Mouse (Mus musculus) cerebellum, adult 11 months (tissue): ENCODE data around the gene H2-Eb1.
"Not testable (repeated sequence)": the region's sequence is repeated elsewhere in the genome, so short reads cannot be mapped to it uniquely, and the experiment has no call there.

Source experiments
- DNase-seq: peaks from one replicate; pipeline ENCODE4 v3.0.0; 2022

The H2-Eb1 gene

GRCm38 (mm10) chr17:34291609-34292008, 14.1 kb upstream of the H2-Eb1 start:
- DNase-seq, result peak; percentile 23

- no peak for DNase-seq
These were observed 13.1 kb upstream of the H2-Eb1 start for GRCm38 (mm10) chr17:34292570-34292969.

DNA sequence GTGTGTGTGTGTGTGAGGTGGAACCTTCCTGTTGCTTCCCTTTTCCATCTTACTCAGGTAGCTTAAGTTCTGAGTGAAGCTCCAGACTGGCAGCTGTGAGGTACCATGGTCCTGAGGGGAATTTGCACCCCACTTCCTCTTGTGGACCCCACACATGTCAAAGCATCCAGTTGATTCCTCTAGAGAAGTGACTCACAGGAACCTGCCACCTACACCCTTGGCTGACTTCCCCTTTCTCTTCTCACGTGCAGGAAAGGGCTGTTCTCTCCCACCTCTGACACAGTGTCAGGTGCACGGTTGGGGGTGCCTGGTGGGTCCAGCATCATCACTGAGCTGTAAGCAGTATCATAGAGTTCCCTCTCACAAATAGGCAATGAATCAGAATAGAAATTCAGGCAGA, 12.1 kb upstream of the H2-Eb1 start:
- no peak for DNase-seq

GRCm38 (mm10) chr17:34294249-34294648, 11.4 kb upstream of the H2-Eb1 start:
- DNase-seq, result no peak

DNA sequence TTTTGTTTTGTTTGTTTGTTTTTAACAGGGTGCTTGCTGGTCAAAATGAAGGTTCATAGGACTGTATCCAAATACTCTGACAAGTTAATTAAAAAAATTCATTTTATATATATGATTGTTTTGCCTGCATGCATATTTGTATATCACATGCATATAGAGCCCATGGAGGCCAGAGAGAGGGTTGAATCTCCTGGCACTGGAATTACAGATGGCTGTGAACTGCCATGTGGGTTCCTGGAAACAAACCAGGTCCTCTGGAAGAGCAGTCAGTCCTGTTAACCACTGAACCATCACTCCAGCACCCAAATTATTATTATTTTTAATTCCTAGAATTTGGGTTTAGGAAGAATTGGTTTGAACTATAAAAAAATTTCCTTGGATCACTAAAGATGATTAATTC, 10.4 kb upstream of the H2-Eb1 start:
- no peak for DNase-seq

DNA sequence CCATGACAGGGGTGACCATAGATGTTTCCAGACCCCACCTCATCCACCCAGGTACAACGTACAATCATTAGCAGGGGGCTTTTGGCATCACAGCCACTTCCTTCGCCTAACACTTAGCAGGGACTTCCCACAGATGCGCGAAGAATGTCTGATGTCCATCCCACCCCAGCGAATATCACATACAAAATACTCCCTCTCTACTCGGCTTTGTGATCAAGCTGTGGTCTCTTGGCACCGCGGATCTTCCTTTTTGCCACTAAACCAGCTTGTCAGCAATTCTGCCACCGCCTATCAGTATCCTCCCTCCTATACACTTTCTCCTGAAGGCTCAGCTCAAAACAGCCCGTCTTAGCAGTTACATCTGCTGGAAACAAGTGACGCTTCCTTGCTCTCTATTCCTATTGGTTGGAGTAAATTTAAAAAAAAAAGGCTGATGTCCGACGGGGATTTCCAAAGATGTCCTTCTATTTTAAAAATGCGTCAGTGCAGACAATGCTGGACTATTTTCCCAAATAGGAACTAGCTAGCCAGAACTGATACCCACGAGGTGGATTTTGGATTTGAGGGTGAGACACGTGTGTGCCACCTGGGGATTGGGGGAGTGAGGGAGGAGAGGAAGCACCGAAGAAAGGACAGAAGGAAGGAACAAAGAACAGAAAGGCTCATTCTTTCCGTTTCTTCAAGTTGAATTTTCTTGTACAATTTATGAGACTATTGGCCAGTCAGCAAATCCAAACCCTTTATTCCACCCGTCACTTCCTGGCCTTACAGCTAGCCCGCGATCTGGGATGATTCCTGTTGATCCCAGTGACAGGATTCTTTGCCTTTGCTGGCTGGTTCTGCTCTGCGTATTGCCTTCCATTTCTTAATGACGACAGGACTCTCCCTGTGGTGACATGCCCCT, 9.5 kb upstream of the H2-Eb1 start:
- no peak for DNase-seq

GRCm38 (mm10) chr17:34299356-34299755, 6.3 kb upstream of the H2-Eb1 start:
- DNase-seq, result no peak

DNA sequence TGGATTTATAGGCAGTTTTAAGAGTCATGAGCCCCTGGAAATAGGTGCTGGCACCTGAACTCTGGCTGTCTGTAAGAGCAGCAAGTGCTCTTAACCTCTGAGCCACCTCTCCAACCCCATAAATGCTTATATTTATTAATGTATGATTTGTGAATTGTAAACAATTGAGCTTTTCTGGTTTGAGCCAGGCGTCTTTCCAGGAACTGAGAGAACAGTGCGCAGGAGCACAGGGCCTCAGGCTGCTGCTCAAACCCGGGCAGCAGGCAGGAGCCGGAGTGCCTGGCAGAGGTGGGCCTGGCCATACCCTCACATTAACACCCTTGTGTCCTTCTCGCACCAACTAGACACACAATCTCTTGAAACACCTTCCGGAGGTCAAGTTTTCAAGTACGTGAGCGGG, 5.6 kb upstream of the H2-Eb1 start:
- DNase-seq, result no peak

GRCm38 (mm10) chr17:34300691-34301566, 4.7 kb upstream of the H2-Eb1 start:
- DNase-seq, result no peak

GRCm38 (mm10) chr17:34301670-34302190, 3.9 kb upstream of the H2-Eb1 start:
- no peak for DNase-seq

DNA sequence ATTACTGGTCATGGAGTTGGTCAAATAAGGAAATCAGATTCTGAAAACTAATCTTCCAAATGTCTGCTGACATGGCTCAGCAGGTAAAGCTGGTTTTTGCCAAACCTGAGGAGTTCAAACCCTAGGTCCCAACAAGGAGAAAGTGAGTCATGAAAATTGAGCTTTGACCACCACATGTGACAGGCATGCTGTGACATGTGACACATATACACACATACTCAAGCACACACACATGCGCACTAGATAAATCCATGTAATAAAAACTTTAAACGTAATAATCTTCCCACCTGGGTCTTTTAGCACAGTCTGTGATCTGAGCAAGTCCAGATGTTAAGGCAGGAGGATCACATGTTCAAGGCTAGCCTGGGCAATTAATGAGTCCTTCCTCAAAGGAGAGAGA, 1.9 kb upstream of the H2-Eb1 start:
- no peak for DNase-seq

- peak; percentile 26 for DNase-seq
These were observed 916 bp upstream of the H2-Eb1 start for GRCm38 (mm10) chr17:34304751-34305150.

- no peak for DNase-seq
These were observed 740 bp downstream of the H2-Eb1 start for GRCm38 (mm10) chr17:34306407-34306806.

DNA sequence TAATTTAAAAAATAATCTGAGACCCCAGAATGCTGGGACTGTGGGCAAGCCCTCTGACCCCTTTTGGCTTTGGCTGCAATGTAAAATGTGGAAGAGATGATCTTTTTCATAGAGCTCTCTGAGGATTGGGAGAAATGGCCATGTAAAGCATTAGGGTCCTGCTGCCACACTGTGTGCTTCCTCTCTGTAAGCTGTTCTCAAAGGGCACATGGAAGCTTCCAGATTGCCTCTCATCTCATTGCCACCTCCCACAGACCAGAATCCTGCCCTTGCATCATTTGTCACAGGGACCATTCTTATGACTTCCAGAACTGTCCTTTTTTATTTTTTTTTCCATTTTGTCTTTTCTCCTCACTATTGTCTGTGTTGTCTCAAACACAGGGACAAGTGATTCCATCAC, 1.5 kb downstream of the H2-Eb1 start:
- DNase-seq, result no peak

DNA sequence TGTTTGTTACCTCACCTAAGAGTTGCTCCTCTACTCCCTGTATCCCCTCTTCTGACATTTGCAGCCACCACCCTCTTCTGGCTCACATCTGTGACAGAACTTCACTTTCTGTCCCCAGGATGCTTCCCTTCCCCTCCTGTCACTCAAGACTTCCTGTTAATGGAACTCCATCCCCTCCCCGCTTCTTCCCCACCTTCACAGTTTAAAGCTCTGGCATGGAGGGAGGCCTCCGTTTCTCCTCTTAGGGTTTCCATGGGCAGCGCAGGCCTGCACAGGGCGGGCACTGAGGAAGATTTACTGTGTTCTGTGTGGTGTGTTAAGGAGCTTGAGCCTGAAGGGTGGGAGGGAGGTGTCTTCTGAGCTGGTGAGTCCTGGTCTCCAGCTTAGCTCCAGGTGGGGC, 2.5 kb downstream of the H2-Eb1 start:
- DNase-seq, result no peak

GRCm38 (mm10) chr17:34309225-34309624, 3.6 kb downstream of the H2-Eb1 start:
- no peak for DNase-seq

GRCm38 (mm10) chr17:34309683-34310385, 4.2 kb downstream of the H2-Eb1 start:
- peak; percentile 23 for DNase-seq

- DNase-seq, result not testable (repeated sequence)
These were observed 4.9 kb downstream of the H2-Eb1 start for GRCm38 (mm10) chr17:34310526-34310925.

DNA sequence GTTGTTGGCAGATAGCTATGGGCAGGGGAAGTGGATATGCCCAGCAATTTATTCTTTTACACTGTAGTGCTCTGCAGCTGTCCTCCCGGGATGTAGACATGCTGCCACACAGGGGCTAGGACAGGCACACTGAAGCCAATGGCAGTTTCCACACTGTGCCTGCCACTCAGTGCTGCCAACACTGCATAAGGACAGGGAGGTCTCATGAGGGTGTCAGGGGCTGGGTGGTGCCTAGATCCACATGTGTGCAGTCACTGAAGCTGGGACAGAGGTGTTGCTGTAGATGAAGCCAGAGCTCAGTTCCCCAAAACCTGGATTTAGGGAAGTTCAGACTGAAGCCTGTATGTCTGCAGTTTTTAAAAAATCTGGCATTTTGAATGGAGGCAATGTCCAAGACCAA, 6.5 kb downstream of the H2-Eb1 start:
- DNase-seq, result no peak

- DNase-seq, result peak; percentile 32
These were observed 7.7 kb downstream of the H2-Eb1 start for GRCm38 (mm10) chr17:34313393-34313792.

- DNase-seq, result no peak
These were observed 8.6 kb downstream of the H2-Eb1 start for GRCm38 (mm10) chr17:34314286-34314685.

DNA sequence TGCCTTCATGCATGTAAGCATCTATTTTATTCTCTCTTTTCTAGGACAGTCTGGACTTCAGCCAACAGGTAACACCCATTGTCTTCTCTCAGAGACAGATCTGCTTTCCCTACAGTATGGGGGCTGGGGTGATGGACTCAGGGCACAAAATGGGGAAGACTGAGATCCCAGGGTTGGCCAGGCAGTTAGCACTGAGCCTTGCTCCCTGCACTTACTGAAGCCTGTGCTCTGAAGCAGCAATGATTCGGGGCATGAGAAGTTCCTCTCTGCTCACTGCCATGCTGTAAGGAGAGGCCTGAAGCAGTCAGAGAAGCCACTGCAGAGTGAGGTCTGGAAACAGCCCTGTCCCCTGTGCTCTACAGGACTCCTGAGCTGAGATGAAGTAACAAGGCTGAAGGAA, 9.8 kb downstream of the H2-Eb1 start:
- DNase-seq, result no peak

DNA sequence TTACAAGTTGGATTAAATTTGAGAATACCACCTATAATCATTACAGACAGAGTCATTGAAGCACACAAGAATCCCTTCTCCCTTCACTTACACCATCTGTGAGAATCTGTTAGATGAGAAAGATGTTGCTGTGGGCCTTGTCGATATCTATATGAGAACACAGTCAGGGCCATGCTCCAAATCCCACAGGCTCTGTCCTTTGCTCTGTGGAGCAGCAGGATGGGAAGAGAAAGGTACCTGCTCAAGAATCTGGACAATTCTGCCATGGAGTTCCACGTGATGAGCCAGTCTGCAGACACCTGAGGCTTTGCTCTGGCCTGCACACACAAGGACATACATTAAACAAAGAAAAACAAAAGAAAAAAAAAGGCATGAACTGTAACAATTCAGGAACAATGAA, 11.0 kb downstream of the H2-Eb1 start:
- no peak for DNase-seq
